ENCODE assay signal across 17 mouse cellular contexts in genomic region chr4:105912296-105912695, GRCm38 (mm10).
DNase-seq lines count a peak whose midpoint lies in the region; ATAC-seq and TF ChIP-seq lines count a peak whose summit lies in the region.
"Had no signal": no experiment of that assay in that cellular context is flagged by ENCODE, and none has a peak within 500 bp of the region (broad histone marks: within the 10 kb centered on the region; RNA-seq: fewer than 3 reads in every experiment).

No protein-coding gene starts in this region.

- ATAC-seq in lung, embryonic 14.5 days (ENCODE audit: insufficient read depth) = peak; percentile 53
- ATAC-seq in limb, embryonic 15.5 days (ENCODE audit: insufficient number of reproducible peaks, low FRiP score, low TSS enrichment, low read depth) = 0 out of 2 replicates have a peak, but pooled peaks have one; percentile 19

- no peaks in the 10 kb centered on the region for H3K9me3 ChIP-seq in lung, embryonic 14.5 days (ENCODE audit: low read depth, low read length)
- no peaks in the 10 kb centered on the region for H3K9me3 ChIP-seq in limb, embryonic 15.5 days
- H3K9me3 ChIP-seq: heart, embryonic 15.5 days; hindbrain, embryonic 12.5 days; kidney, embryonic 15.5 days; neural tube, embryonic 15.5 days had no signal

- H3K27ac ChIP-seq in lung, embryonic 14.5 days (ENCODE audit: low read depth) = no peak overlapping the region
- H3K27ac ChIP-seq in gastrocnemius, adult 2 months = peak overlapping the region; percentile 8; the same call in 1 of the 2 replicates
- no peak overlapping the region for H3K27ac ChIP-seq in limb, embryonic 15.5 days
- H3K27ac ChIP-seq: heart, embryonic 15.5 days; hindbrain, embryonic 12.5 days; kidney, embryonic 15.5 days; macrophage; neural tube, embryonic 15.5 days had no signal

- intact Hi-C loops in gastrocnemius, adult 2 months (cut with DNase I) = no loop called here
- intact Hi-C loops in left cerebral cortex, postnatal 4 days (cut with DNase I) = no loop called here

- H3K9ac ChIP-seq in lung, embryonic 14.5 days = no peak overlapping the region
- H3K9ac ChIP-seq in limb, embryonic 15.5 days = no peak overlapping the region
- H3K9ac ChIP-seq: heart, embryonic 15.5 days; hindbrain, embryonic 12.5 days; kidney, embryonic 15.5 days; neural tube, embryonic 15.5 days had no signal

- peaks cover 13% of the 10 kb centered on the region for H3K4me1 ChIP-seq in lung, embryonic 14.5 days (ENCODE audit: insufficient read depth)
- H3K4me1 ChIP-seq in lung, adult 2 months (ENCODE audit: control insufficient read depth, insufficient read depth, low read length) = peaks cover 2% of the 10 kb centered on the region; the same call in 1 of the 2 replicates
- peaks cover 24% of the 10 kb centered on the region for H3K4me1 ChIP-seq in limb, embryonic 15.5 days
- H3K4me1 ChIP-seq: neural tube, embryonic 15.5 days had no signal

- H3K27me3 ChIP-seq in lung, embryonic 14.5 days (ENCODE audit: insufficient read depth, low read length) = no peaks in the 10 kb centered on the region
- no peaks in the 10 kb centered on the region for H3K27me3 ChIP-seq in limb, embryonic 15.5 days
- H3K27me3 ChIP-seq: hindbrain, embryonic 12.5 days; kidney, embryonic 15.5 days; neural tube, embryonic 15.5 days had no signal

- no peak for TF ChIP-seq CTCF in lung, embryonic 14.5 days (IDR thresholded peaks at IDR 0.05; ENCODE audit: low read depth)
- TF ChIP-seq CTCF in lung, adult 2 months (IDR thresholded peaks at IDR 0.05; ENCODE audit: insufficient read depth, low read length) = no peak
- TF ChIP-seq CTCF in gastrocnemius, adult 2 months (IDR thresholded peaks at IDR 0.05) = no peak

- TF ChIP-seq POLR2A in lung, adult 2 months (IDR thresholded peaks at IDR 0.05; ENCODE audit: borderline replicate concordance, extremely low read depth, low read depth, low read length) = no peak

- no peak overlapping the region for H3K4me3 ChIP-seq in lung, embryonic 14.5 days (ENCODE audit: low read depth, low read length)
- no peak overlapping the region for H3K4me3 ChIP-seq in lung, adult 2 months (replicated peaks; ENCODE audit: extremely low read depth, low read depth, low read length)
- H3K4me3 ChIP-seq in gastrocnemius, adult 2 months = no peak overlapping the region
- H3K4me3 ChIP-seq in limb, embryonic 15.5 days = no peak overlapping the region
- H3K4me3 ChIP-seq: heart, embryonic 15.5 days; hindbrain, embryonic 12.5 days; kidney, embryonic 15.5 days; myocyte; neural tube, embryonic 15.5 days had no signal

- peak; percentile 66 for DNase-seq in lung, embryonic 14.5 days
- no peak for DNase-seq in lung, adult 2 months
- DNase-seq in gastrocnemius, adult 2 months = peak; percentile 52
- DNase-seq in left cerebral cortex, postnatal 4 days = no peak
- no peak for DNase-seq in thymus, postnatal 0 days (ENCODE audit: low spot score)
- no peak for DNase-seq in kidney, adult 11 months
- DNase-seq: cerebellum, postnatal 25 days; right cerebral cortex, postnatal 4 days had no signal

- 41% methylated on average over 4 of the region's 4 CpGs for WGBS in lung, embryonic 14.5 days
- WGBS in lung, adult 2 months = 72% methylated on average over 4 of the region's 4 CpGs
- WGBS in limb, embryonic 15.5 days = 51% methylated on average over 4 of the region's 4 CpGs

- no peaks in the 10 kb centered on the region for H3K36me3 ChIP-seq in lung, embryonic 14.5 days (ENCODE audit: insufficient read depth)
- no peaks in the 10 kb centered on the region for H3K36me3 ChIP-seq in limb, embryonic 15.5 days
- H3K36me3 ChIP-seq: heart, embryonic 15.5 days; hindbrain, embryonic 12.5 days; kidney, embryonic 15.5 days; neural tube, embryonic 15.5 days had no signal

- H3K4me2 ChIP-seq in lung, embryonic 14.5 days = no peak overlapping the region
- no peak overlapping the region for H3K4me2 ChIP-seq in limb, embryonic 15.5 days
- H3K4me2 ChIP-seq: heart, embryonic 15.5 days; hindbrain, embryonic 12.5 days; kidney, embryonic 15.5 days; liver, embryonic 11.5 days; midbrain, embryonic 11.5 days; neural tube, embryonic 15.5 days had no signal

Comparison
In these comparisons a context has a peak if more than half of its experiments do, and no peak if none do; other contexts are left out.
1. DNase-seq: peak in lung, embryonic 14.5 days (single experiment) and gastrocnemius, adult 2 months (single experiment); none in lung, adult 2 months (single experiment), left cerebral cortex, postnatal 4 days (single experiment), thymus, postnatal 0 days (single experiment) and kidney, adult 11 months (single experiment).